Mouse (Mus musculus) hindlimb bud, embryonic 11.5 days (tissue): ENCODE results near the gene Ngef.
A peak's percentile ranks its signal among the peaks of the same experiment; 100 is the strongest.
"Not testable (repeated sequence)": the region's sequence is repeated elsewhere in the genome, so short reads cannot be mapped to it uniquely, and the experiment has no call there.

Experiments
- DNase-seq: peaks from one replicate; pipeline ENCODE4 v3.0.0-alpha.2; 2012; ENCODE audit warnings: low read depth, low spot score; ENCODE audit errors: extremely low spot score

Ngef gene

DNA sequence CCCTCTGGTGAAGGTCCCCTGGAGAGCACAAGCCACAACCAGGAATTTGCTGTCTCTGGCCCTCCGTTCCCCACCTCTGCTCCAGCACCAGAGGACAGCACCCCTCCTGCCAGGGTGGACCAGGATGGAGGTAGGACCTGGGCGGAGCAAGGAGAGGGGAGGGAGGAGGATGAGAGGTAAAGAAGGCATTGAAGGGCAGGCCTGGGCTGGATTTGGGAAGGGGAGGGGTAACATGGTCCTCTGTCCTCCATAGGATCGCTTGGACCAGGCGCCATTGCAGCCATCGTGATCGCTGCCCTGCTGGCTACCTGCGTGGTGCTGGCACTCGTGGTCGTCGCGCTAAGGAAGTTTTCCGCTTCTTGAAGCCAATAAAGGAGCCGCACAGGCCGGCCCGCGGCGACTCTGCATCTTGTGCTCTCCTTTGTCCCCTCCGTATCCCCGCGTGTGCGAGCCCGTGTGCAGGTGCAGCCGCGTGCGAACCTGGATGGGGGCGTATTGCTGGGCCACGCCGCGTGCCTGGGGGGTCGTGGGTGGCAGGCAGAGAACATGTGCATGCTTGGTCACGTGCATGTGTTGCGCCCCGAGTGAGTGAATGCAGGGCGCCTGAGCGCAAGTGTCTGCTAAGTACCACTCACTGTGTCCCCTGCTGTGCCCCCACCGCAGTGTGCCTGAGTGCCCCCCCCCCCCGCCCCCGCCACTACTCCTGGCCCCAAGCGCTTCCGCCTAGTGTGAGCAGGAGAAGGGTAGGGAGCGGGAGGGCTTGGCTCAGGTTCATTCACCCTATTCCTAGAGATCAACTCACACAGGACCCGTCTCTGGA, 98.4 kb downstream of the Ngef start:
- no peak for DNase-seq

DNA sequence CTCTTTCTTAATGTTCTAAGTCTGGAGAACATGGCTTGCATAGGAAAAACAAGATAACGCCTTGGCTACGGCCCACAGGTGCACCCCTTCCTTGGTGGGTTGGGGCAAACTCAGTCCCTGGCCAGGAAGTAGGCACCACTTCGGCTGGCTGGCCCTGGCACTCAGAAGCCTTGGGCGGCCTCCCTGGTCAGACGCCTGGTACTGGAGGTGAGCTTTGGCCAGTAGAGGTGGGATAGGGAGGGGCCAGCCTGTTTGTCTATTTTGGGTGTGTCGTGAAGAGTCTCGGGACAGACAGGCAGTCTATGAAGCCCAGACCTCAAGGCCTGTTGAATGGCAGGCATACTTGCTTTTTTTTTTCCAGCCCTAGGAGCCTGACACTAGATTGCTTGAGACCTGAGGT, 101.1 kb downstream of the Ngef start:
- DNase-seq = no peak

DNA sequence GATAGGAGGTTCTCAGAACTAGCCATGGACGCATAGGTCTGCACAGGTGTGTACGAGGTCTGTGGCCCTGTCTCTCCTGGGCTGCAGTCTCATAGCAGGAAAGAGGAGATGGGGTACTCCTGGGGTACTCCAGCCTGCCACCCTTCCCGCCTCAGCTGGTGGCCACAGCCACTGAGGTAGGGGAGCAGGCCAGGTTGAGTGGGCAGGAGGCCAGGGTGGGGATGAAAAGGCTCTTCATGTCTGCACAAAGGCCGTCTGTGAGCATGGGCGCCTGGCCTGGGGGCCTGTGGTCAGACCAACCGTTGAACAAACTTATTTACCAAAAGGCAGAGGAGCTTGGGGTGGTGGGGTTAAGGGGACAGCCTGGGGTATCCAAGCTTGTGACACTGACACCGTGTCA, 101.8 kb downstream of the Ngef start:
- no peak for DNase-seq

DNA sequence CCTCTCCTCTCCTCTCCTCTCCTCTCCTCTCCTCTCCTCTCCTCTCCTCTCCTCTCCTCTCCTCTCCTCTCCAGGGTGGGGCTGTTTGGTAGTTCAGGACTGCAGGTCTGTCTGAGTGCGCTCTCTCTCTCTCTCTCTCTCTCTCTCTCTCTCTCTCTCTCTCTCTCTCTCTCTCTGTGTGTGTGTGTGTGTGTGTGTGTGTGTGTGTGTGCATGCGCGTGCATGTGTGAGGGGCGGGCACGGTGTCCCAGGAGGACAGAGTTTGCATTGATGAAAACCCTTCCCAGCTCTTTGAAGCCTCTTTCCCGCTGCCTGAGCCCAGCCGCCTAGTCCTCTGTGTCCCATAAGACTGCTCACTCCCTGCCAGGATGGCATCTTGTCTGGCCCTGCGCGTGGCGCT, 103.7 kb downstream of the Ngef start, which contains the start of gene Snorc:
TSS of gene Snorc (plus strand) at position 301 of the 400 bp plus-strand sequence.
- not testable (repeated sequence) for DNase-seq

DNA sequence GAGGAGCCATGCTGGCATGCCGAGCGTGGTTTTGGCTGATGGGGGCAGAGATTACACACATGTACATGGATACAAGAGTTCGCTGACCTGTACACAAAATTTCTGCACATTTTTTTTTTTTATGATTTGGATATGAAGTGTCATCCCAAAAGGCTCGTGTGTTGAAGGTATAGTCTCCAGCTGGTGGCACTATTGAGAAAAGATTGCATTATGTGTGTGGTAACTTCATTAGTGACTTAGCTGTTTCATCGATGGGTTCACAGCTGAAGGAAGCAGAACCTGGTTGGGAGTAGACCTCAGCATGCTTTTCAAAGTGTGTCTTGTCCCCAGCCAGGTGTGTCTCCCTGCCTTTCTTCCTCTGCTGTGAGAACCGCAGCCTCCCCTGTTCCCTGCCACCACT, 105.3 kb downstream of the Ngef start:
- no peak for DNase-seq

DNA sequence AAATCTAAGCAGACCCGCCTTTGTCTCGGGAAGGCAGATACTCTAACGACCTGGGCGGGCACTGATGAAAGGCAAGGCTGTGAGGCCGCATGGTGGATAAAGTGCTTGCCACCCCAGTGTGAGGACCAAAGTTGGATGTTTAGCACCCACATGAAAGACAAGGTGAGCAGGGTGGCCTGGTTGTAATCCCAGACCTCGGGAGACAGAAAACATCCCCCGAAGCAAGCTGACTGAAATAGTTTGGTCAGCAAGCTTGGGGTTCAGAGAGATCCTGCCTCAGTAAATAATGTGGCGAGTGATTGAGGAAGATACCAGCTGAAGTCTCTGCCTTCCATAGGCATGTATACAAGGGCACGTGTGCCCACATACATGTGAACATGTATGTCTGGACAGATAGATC, 106.2 kb downstream of the Ngef start:
- DNase-seq = no peak

DNA sequence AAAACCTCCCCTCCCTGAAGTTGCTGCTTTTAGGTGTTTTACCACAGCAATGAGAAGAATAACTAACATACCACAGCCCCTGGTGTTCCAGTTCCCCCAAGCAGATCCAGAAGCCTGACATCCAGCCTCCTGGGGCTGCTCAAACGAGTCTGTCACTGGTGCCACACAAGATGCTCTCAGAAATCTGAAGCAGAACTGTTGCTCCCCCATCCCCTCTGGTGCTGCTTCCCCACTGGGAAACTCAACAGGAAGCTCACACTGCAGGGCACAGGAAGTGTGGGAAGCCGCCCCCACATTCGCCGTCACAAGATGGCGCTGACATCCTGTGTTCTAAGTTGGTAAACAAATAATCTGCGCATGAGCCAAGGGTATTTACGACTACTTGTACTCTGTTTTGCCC, 113.8 kb downstream of the Ngef start:
- not testable (repeated sequence) for DNase-seq

DNA sequence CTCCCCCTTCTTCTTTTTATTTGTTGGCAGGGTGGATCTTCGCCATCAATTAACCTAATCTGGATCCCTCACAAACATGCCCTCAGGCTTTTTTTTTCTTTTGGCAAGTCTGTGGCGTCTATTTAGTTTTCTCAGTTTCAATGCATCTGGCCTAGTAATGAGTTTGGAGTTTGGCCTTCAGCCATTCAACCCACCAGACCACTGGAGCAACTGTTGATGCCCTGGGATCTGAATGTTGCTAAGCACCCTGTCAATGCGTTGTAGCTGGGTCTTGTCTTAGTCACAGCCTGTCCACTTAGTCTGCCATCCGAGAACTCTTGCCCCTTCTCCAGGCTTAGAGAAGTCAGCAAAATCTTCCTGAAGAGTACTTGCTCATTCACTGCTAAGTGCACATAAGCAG, 115.6 kb downstream of the Ngef start:
- DNase-seq = no peak

DNA sequence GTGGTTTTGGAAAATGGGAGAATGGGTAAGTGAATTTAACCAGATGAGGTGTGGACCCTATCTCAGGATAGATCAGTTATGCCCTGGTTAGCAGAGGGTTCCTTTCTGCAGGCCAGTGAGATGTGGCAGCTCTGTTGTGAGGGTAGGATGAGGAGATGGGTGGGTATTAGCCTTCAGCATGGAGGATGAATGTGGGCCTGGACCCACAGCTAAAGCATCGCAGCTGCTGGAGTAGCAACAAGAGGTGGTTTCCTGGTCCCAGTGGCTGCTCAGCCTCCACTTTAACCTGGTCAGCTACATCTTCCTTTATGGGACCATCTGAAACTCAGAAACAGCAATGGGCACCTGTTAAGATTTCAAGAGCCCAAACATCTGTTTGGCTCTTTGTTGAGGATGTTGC, 117.2 kb downstream of the Ngef start:
- DNase-seq = no peak

DNA sequence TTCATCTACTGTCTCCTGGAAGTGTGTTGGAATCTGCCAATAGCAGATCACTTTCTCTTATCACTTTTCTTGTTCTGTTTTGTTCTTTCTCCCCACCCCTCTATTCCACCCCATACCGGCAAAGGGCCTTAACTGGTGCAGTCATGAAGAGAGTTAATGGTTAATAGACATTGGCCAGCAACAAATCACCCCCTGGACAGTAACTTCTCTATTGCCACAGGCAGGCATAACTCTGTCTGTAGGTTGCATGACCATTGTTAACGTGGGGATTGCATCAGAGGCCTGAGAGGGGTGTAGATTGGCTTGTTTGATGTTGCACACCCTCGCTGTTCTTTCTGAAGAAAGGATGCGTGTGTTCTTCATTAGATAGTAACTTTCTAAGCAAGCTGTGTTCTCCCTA, 124.2 kb downstream of the Ngef start:
- no peak for DNase-seq

DNA sequence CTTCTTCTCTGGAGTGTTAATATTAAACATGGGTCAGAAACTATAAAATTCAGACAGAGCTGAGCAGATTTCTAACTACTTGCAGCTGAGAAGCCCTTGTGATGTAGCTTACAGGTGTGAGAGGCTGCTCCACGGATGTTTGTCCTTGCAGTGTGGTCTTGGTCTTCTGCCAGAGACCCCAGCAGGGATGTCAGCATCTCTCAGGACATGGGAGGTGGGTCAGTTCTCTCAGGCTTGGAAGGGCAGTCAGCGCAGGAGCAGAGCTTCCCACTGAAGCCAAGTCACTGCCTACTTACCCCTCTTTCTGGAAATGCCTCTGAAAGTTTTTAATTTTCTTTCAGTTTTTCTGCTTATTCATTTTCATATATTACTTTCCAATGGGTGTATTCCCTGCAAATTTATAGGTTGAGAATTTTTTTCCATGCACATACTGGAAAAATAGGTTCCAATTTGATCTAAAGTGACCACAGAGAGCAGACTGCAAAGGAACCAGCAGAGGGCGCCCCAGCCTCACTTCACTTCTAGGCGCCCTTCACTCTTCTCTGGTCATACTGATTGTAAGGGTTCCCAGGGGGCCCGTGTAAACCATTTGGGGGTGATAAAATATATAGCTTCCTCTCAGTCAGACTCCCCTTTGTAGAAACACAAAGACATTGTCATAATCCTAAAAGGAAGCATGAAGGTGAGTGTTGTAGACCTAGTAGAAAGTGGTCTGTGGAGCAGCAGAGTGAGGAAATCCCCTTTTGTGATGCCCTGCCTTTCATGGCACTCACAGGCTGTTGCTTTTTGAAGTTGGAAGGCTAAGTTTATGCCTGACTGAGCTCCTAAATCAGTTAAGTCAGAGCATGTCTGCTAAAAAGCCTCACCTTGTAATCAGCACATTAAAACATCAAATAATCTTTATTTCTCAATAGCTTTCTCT, 126.2 kb downstream of the Ngef start:
- DNase-seq = peak; percentile 28

DNA sequence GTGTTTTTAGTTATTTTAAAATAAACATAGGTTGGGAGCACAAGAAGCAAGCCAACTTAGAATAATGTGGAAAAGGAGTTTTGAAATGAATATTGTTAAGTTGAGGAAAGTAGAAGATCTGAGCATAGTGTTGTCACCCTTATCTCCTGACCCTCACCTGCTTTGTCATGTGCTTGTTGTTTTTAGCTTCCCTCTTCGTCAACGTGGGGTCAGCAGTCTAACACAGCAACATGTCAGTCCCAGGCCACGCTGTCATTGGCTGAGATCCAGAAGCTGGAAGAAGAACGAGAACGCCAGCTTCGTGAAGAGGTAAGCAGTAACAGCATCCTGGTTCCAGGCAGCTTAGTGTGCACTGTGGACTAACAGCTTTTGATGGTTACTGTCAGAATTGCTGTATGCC, 137.1 kb downstream of the Ngef start:
- no peak for DNase-seq

DNA sequence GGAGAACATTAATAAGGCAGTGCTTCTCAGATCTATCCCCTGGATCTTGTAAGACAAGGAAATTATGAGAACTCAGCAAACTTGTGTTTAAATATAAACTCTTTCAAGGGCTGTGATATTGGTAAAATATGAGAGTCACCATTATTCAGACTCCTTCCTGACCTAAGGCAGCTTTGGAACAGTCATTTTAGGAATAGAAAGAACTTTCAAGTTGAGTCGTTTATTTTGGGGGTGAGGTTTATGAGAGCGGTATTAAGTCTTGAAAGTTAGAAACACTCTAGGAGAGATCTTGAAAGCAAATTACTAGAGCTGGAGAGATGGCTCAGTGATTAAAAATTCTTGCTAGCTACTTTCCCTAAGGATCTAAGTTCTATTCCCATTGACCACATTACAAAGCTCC, 138.5 kb downstream of the Ngef start:
- DNase-seq = no peak
